Mouse (Mus musculus): ENCODE results near the gene Ptprn2.

DNA sequence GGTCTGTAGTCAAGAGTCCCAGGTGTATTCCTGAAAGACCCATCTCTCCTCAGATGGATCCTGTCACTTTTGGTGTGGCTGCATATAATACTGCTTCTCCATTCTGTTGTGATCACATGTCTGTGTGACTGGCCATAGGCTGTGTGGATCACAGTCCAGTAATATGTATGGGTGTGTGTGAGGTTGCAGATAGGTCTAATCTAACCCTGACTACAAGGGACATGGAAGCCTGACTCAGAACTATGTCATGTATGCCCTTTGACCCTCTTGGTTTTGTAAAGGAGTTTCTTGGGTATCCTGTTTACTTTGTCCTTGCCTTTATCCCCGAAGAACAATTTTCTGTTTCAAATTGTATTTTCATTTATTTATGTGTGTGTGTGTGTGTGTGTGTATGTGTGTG is 27.0 kb downstream of the Ptprn2 start:
- TF ChIP-seq POLR2A (IDR thresholded peaks at IDR 0.05; ENCODE audit: borderline replicate concordance, low read depth, low read length) (no peak), CTCF (IDR thresholded peaks at IDR 0.05; ENCODE audit: low read depth, low read length) (no peak)

Measured in bone marrow macrophage, adult 2 months (primary cell).